Mouse (Mus musculus) E14TG2a.4 (cell line): ENCODE measurements around the gene Gabbr2.

Source experiments
- CTCF ChIP-seq: conservative IDR thresholded peaks from 2 replicates; pipeline ENCODE4 v1.5.1; 2014; ENCODE audit warnings: low read length
- POU5F1 ChIP-seq: IDR thresholded peaks from 2 replicates; pipeline ENCODE4 v1.6.1; 2014; ENCODE audit warnings: low read length, borderline replicate concordance

DNA sequence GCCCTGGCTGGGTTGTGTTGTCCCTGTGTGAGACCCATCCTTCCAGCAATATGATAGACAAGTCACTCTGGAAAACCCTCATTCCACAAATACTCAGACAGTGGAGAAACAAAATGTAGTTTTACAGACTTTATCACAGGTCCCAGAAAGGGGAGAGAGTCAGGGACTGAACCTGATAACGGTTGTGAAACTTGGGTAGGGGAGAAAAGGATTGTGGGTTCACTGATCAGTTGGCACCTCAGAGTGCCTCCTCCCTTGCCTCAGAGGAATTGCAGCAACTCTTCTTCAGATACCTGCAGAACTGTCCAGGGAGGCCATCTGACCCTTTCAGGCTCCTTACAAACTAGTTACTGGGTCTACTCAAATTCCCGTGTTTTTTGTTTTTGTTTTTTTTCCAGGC lies 359.2 kb downstream of the Gabbr2 start:
- TF ChIP-seq CTCF (no peak), POU5F1 (no peak)
